Mouse (Mus musculus) frontal cortex, postnatal 25 days (tissue): Measurements from ENCODE around the gene Slc22a8.

Experiments
- DNase-seq, 2 experiments: peaks; one replicate each; pipeline ENCODE4 v3.0.0; 2022; ENCODE audit warnings: low spot score in 2 of 2

The Slc22a8 gene

DNA sequence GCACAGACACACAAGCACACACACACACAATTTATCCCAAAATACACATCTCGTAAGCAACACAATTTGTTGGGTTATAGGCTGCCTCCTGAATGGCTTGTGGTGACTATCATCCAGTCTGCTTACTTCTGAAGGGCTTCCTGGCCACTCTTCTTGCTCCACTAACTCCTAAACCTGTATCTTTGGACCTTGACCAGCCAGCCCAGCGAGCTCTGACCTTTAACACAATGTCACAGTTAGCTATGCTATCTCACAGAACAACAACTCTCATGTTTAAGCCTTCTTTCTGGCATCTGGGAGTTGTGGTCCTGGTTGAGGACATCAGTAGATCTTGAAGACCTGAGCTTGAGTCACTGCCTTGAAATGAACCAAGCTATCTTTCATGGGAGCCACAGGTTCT is 8.2 kb downstream of the Slc22a8 start:
- DNase-seq = no peak

DNA sequence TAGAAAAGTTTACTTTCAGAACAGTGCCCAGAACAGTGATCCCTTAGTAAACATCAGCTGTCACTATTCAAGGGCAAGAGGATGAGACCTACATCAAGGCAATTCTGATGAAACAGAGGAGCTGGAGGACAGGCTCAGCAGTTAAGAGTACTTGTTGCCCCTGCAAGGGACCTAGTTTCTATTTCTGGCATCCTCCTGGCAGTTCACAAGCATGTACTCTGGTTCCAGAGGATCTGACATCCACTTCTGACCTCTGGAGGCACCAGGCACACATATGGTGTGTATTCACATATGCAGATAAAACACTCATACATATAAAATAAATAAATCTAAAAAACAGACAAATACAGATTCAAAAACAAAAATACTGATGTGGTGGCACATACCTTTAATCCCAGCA is 10.9 kb downstream of the Slc22a8 start:
- DNase-seq = no peak

DNA sequence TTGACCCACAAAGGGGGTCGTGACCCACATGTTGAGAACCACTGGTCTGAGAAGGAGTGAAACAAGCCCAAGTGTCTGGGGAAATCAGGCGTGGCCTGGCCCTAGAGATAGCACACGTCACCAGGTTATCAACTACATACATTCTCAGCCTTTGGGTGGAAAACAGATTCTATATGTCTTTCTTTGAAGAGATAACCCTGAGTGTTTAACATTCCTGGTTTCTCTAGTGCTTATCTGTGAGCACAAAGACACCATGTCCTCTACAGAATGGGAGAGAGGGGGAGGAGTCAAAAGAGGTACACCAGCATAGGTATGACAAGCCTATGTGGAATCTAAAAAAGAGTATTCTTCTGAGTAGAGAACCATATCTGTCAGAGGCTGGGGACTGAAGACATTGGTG is 11.9 kb downstream of the Slc22a8 start:
- DNase-seq = no peak

DNA sequence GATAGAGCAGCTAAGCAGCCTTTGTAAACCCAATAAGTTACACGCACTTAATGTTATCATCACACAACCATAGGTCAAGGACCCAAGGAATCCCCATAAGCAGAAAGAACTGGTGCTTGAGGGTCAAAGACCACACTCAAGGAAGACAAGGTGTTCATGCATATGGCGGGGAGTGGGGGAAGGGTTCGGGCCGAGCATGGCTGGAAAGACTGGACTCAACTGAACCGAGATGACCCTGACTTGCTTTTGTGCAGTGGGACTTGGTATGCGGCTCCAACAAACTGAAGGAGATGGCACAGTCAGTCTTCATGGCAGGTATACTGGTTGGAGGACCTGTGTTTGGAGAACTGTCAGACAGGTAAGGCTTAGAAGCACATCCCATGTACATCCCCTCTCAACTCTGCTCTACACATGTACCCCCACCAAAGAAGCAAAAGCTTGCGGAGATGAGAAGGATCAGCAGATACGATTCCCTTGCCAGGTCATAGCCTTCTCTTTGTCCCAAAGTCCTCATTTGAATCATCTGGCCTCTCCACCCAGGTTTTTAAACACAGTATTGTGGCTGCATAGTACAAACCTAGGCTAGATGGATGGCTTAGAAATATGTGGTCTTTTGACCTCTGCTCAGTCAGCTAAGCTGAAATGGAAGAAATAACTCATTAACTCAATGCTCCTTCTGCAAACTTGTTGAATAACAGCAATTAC is 13.6 kb downstream of the Slc22a8 start:
- DNase-seq = no peak

DNA sequence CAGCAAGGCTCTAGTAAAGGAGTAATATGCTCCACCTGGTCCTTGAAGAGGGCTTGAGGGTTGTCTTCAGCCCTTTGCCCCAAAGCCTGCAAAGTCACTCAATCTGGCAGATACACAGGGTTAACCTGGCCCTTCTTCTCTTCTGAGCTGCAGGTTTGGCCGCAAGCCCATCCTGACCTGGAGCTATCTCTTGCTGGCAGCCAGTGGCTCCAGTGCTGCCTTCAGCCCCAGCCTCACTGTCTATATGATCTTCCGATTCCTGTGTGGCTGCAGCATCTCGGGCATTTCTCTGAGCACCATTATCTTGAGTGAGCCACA is 14.1 kb downstream of the Slc22a8 start:
- DNase-seq = no peak

DNA sequence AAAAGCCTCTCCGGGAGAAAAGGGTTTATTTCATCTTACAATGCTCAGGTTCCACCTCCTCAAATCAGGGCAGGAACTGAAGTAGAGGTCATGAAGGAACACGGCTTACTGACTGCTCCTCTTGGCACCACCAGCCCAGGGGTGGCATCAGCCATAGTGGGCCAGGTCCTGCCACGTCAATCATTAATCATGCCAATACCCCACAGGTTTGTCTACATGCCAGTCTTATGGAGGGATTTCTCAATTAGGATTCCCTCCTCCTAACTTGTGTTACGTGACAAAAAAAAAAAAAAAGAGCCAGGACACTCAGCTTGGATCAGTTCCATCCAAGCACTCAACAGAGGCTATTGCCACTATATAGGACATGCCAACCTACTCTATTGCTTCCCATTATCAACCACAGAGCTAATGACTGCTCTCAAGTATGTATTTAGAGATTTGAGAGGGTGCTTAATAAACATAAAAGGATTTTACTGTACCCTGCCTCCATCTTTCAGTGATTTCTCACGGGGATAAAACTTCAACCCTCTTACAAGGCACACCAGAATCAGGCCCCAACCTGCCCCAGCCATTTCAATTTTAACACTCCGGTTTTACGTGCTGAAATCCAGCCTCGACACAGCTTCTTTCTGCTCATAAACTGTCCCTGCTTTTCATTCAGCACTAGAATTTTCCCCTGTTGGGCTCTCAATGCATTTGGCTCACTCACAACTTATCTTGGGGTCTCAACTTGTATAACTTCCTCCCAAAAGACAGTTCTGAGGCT is 20.5 kb downstream of the Slc22a8 start:
- DNase-seq = no peak

DNA sequence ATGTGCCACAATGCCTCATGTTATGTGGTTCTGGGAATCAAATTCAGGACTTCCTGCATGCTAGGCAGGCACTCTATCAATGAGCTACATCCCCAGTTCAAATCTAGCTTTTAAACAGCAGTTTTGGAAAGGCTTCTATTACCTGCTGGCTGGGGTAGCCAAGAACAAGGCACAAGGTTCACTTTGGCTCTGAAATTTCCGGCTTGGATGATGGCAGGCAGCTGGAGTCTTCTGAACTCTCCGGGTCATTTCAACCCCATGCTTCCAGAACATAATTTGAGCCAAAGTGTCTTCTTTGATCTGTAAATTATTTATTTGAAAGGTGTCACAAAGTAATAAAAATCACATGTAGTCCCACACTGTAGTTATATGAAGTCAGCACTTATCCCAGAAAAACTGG is 22.1 kb downstream of the Slc22a8 start:
- DNase-seq = no peak

DNA sequence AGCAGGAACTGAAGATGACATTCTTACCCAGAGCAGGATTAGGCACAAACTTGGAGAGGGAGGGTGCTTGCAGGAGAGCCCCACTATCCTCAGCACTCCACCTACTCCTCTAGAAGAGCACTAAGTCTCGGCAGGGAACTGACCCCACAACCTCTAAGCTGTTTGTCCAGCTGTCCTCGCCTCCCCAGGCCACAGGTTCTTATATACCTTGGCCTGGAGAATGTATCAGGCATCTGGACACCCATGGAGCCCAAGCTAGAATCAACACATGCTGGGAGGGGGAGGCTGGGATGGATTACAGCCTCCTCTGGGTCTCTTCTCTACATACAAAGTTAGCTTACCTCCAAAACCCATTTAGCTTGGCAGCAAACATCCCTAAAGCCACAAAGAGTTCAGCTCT is 23.3 kb downstream of the Slc22a8 start:
- DNase-seq = no peak

DNA sequence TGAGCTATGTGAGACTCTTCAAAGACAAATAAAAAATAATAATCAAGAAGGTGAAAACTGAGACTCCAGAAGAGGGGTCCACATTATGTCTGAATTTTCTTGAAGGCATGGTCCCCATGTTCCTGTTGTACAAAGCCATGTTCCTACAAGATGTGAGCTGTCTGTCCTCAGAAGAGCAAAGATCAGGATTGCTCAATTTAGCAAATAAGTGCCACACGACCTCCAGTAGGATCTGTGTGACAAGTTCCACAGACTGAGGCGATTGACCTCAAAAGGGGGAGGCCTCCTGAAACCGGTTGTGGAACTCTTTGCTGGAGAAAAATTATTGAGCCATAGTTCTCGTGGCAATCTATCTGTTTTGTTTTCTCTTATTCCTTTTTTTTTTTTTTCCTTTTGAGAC is 25.3 kb downstream of the Slc22a8 start:
- no peak for DNase-seq

DNA sequence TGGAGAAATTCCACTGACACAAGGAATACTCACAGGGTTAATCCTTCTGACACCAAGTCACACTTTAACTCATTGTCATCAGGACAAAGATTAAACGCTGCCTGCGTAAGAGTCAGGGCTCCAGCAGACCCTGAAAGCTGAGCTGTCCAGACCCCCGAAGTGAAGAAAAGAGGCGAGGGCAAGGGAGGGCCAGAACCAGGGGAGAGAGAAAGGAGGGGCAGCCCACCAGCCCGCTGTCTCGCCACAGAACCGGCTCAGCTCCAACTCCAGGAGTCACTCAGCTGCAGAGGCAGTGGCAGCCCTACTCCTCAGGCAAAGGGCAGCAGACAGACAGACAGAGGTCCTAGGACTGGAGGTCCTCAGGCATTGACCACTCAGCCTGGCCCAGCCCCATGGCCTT is 26.9 kb downstream of the Slc22a8 start, which contains the start of gene Slc22a6:
TSS of gene Slc22a6 (plus strand) at position 136 of the 400 bp plus-strand sequence.
- no peak for DNase-seq

DNA sequence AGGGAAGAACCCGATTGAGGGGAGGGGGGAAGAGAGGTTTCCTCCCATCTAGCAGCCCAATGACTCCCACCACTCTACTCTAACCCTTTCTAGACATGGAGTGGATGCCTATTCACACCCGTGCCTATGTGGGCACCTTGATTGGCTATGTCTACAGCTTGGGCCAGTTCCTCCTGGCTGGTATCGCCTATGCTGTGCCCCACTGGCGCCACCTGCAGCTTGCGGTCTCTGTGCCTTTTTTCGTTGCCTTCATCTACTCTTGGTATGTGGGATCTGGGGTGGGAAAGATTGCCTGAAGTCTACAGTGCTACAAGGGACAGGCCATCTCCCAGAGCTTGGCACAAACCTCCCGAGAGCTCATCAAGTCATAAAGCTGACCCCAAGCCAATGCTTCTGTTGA is 30.0 kb downstream of the Slc22a8 start:
- DNase-seq = no peak

DNA sequence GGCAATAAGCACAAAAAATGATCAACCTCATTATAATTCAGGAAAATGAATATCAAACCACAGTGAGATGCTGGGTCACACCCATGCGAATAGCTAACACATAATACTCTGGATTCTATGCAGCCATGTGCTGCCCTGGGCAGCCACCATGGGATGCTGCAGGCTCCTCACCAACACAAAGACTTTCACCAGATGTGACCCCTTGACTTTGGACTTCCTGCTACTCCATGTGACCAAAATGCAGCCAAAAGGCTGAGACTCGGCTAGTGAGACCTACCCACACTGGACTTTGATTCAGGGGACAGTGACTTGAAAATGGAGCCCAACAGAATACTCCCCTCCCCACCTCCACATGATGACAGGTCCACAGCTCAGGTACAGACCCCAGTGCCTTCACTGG is 39.2 kb downstream of the Slc22a8 start:
- DNase-seq = no peak

DNA sequence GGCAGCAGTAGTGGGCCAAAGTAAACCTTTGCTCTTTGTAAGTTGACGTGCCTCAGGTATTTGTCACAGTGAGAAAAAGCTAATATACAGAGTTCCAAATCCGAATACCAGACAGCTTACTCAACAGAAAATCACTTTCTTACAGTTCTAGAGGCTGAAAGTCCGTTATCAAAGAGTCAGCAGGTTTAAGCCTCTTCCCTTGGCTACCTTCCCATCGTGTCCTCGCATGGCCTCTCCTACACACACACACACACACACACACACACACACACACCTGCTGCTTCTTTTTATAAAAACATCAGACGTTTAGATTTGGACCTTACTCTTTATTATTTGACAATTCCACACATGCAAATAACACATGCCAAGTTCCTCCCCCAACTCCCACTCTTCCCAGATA is 39.8 kb downstream of the Slc22a8 start:
- no peak for DNase-seq

DNA sequence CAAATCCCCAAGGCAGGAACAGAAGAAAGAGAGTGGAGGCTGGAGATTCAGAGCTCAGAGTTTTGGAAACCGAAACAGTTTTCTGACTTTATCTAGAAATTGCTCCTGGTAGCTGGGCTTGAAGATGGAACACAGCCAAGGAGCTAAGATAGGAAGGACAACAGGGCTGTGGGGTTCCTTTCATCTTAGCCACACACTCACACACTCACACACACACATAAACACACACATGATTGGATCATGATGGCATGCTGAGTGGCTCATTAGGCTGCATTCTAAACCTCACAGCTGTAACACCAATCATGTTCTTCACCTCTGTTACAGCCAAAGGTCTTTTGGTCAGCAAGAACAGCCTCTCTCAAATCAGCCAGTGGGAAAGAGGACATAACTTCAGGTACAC is 41.0 kb downstream of the Slc22a8 start:
- DNase-seq = no peak

DNA sequence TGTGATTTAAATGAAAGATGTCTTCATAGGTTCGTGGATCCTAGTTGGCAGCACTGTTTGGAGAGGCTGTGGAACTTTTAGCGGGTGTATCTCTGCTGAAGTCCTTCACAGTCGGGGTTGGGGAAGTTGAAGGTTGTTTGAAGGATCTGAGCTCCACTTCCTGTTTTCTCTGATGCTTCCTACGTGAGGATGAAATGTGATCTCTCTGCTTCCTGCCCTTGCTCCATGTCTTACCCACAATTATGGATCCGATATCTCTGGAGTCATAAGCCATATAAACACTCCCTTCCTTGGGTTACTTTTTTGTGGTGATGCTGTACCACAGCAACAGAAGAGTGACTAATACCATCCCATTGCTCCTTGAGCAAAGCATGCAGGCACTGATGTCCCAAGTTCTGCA is 51.0 kb downstream of the Slc22a8 start:
- DNase-seq = no peak

DNA sequence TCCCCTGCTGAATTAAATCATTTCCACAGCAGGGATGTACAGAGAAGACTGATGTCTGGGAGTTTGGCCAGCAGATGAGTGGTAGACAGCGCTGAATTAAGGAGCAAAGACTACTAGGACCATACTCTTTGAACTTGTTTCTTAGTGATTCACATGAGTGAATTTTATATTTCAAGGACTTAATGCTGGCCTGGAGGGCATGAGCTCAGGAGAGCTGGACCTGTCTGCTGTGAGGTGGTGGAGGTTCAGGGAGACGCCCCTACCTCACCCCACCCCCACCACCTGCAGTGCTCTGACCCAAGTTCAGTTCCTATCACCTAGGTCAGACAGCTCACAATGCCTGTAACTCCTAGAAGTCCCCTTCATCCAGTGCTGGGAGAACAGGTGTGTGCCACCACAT is 55.3 kb downstream of the Slc22a8 start:
- DNase-seq = no peak

DNA sequence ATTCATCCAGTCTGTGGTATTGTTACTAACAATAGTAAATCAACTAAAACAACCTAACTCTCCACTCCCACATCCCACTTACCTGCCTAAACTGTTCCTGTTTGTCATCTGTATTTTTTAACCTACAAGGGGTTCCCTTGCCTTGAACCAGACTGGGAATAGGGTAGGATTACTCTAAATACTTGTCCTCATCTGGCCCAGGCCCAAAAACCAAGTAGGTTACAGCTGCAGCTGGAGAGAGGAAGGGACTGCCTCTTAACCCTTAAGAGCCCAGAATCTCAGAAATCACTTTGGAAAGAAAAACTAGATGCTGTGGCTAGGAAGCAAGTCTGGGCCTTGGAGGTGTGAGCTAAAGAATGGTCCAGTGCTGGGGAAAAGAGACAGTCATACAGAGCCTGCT is 64.8 kb downstream of the Slc22a8 start:
- no peak for DNase-seq

DNA sequence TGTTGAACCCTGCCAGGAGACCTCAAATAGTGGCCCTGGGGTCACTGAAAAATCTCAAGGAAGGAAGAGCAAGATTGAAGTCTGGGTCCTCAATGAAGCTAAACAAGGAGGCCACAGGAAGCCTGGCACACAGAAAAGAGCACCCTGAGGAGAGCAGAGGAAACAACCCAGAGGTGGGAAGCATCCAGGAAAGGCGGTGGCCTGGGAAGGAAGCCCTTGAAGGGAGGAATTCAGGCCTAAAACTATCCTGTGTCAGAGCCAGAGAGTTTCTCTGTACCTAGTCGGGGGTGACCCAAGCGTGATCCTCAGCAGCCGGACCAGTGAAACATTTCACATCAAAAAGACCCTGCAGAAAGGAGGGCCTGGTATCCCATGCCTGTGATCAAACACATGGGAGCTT is 65.3 kb downstream of the Slc22a8 start:
- DNase-seq = no peak
